Mouse (Mus musculus): ENCODE measurements around the gene Anxa6.

The Anxa6 gene

DNA sequence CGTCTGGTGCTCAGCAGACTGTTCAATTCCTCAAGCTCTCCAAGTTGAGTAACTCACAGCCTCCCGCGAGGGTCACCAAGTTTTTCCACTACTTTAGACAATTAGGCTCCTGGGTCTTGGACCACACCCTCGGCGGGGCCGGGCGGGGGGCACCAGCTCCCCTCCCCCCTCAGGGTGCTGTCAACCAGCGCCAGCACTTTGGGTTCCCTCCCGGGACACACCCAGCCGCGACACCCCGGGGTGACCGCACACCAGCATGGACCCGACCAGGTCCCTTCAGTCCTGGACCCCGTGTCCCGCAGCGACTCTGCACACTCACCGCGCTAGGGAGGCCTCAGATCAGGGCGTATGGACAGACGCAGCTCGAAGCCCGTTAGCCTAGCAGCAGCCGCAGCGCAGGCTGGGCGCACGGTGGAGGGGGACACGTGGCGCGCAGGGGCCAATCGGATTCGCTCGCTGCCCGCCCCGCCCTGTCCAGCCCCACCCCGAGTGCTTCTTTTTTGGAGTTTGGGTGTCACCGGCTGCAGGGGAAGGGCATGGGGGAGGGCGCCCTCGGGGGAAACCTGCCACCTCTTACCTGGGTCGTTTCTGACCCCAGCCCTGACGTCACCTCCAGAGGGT lies at the start of gene Anxa6:
Anxa6 (minus strand) TSS at position 406 of the 621 bp plus-strand sequence.
- DNase-seq: peak; percentile 89 to 92

DNA sequence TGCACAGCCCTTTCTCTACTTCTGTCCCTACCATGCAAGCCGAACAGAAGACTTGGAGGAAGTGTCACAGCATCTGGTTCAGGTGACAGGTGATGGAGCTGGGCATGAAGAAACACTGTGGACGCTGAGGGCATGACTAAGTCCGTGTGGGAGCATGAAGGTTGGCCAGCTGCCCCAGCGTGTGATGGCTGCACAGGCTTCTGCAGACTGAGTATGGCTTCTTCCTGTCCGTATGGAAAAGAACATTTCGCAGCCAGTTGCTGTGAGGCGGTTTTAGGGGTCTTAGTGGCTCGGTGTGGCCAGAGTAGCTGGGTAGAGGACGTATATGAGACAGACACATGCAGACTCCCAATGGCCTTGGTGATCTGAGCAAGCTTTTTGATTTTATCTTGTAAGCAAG lies 48.0 kb upstream of the Anxa6 start:
- no peak for DNase-seq

DNA sequence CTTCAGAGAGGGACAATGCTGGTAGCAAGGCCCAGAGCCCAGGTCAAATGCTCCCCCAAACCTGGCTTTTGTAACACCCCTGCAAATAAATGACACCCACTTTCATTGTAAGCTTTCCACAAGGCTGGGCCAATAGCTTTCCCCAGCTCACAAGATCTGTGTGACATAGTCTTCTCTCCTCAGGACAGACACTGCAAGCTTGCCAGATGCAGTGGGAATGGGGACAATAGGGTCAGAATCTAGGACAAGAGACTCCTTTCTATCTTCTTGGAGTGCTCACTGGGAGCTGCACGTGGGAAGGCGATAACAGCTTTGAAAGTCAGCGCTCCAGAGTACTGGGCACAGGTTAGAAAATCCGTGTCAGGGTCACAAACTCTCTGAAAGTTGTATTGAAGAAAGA lies 45.9 kb upstream of the Anxa6 start:
- no peak for DNase-seq

DNA sequence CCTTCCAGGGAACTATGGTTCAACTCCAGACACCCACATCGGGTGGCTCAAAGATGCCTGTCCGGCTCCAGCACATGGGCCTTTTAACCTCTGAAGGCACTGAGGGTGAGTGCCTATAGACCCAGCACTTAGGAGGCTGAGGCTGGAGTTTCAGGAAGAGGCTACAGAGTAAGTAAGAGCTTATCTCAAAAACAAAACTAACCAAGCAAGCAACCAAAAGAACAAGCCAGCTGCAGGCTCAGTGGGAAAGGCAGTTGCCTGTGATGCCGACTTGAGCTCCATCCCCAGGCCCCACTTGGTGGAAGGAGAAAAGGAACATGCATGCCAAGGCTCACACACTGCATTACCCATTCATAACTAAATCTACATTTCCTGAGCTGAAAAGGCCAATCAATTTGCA lies 45.3 kb upstream of the Anxa6 start:
- no peak for DNase-seq

DNA sequence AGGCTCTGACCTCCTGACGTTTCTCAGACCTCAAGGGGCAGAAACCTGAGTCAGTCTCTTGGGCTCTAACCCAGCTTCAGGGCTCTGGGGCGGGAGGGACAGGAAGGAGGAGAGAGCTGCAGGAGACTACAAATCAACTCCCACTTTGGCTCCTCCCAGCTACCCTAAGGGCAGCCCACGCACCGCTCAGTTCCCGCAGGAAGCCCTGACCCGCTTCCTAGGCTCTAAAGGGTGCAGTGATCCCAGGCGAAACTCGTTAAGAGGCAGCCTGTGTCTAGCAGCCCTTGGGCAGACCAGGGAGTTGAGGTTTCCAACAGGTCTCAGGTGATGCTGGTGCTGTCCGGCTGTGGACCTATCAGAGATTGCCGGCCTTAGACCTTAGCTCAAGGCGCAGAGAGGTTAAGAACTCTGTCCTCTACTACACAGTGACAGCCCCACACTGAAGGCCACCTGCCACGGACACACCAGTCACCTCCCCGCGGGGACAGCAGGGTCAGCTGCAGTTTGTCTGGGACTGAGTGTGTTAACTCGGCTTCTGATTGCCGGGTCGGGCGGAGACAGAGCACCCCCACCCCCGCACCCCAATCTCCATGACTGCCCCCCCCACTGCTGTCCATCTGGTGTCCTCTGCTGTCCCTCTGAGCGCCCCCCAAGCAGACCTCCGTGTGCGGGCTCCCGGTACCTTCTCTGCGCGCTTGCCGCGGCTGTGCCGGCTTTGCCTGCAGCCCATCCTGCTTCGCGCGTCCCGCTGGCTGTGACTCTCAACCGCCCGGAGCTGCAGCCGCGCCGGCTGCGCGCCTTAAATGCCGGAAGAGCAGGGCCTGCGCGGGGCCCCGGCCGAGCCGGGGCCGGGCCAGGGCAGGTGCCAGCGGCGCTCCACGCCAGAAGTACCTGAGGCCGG lies 44.3 kb upstream of the Anxa6 start, which contains the start of gene Ccdc69:
Ccdc69 (minus strand) TSS at position 801 of the 901 bp plus-strand sequence.
- DNase-seq: peak; percentile 64 to 67

DNA sequence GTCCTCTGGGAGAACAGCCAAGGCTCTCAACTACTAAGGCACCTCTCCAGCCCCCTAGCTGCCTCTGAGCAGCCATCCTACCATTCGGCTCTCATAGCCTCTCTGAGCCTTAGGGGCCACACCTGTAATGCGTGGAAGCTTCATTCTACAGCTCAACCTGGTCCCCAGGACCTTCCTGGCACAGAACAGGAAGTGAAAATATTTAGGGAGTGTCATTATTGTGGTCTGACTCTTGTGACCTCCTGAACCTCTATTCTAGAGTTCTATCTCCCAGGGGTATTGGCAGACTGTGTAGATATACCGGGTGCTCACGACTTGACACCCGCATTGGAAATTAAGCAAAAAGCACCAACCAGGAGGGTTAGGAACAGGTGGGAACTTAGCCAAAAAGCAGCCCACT lies 43.0 kb upstream of the Anxa6 start:
- no peak for DNase-seq

DNA sequence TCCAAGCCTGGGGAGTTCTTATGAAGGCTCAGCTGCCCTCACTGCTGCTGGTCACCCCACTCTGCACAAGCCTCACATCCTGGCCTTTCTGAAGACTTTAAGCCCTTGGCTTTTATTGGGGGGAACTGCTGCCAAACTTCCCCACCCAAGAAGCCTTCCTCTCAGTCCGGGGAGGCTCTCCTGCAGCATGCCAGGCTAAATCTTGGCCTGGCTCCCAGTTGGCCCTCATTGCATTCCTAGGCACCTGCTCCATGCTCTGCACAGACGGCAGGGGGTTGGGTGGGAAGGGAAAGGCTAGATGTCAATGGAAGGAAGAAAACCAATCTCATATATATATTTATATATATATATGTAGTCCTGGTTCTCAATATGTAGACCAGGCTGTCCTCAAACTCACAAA lies 42.4 kb upstream of the Anxa6 start:
- DNase-seq: peak; percentile 16 to 46

DNA sequence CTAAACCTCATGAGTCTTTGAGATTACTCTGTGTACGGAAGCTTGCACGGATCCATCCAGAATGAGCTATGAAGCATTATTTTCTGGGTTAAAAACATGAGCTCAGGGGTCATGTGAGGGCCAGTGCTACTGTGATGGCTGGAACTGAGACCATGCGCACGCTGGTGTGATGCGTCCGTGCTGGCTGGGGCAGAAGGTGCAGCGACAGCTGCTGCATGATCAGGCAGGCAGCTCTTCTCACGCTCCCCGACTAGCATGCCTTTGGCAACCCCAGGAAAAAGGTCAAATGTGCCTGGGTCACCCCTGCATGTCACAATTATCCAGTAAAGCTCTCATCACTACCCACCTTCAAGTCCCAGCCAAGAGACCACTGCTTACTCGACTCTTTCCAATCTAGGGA lies 39.9 kb upstream of the Anxa6 start:
- DNase-seq: no peak

DNA sequence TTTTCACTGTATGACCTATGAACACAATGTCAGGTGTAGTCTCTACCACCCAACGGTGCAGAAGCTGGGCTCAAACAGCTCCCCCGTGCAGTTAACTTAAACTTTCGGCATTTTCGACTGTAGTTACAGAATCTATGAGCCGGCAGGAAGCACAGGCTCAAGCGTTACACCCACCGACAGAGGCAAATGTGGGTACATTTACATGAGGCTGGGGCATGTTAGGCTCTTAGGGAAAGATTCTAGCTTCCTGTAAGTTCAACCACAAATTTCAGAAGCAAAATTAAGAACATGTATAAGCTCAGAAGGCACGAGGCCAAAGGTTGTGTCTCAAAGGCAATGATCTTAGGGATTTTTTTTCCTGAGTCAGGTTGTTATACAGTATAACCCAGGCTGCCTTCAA lies 39.2 kb upstream of the Anxa6 start:
- no peak for DNase-seq

DNA sequence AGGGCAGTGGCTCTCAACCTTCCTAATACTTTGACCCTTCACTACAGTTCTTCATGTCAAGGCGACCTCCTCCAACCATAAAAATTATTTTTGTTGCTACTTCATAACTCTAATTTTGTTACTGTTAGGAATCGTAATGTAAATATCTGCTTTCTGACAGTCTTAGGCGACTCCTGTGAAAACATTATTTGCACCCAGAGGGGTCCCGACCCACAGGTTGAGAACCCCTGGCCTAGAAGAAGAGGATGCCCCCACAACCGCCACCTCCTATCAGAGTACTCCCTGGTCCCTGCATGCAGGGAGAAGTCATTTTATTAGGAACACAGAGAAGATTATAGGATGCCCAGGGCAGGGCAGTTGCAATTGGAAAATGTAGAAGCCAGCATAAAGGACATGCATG lies 38.1 kb upstream of the Anxa6 start:
- no peak for DNase-seq

DNA sequence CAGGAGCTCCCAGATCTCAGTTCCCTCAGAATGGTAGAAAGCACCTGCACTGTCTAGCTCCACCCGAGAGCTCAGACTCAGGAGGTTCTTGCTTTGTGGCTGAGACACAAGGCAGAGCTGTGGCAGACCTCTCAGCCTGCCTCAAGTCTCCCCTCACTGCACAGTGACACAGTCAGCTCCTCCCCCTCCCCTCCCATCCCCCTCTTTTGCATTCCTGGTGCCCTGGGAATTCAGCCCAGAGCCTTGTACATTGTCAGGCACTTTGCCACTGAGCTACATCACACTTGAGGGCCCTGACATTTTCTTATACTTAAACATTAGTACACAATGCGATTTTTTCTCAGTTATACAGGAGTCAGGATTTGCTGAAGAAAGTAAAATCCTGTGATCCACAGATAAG lies 35.8 kb upstream of the Anxa6 start:
- DNase-seq: no peak

DNA sequence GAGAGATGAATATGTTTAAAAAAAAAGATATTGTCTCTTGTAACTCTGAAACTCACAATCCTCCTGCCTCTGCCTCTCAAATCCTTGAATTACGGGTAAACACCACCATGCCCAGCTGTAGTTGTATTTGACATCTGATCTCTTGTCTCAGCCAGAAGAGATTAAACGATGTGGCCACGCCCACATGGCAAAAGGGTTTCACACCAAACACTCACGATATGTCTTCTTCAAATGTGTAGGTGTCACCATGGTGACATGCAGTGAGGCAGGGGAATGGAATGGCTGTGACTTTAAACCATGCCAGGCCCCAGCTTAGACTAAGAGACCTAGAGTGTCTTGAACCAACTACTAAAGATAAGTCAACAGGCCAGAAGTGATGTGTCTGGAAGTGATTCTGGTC lies 33.7 kb upstream of the Anxa6 start:
- DNase-seq: no peak

DNA sequence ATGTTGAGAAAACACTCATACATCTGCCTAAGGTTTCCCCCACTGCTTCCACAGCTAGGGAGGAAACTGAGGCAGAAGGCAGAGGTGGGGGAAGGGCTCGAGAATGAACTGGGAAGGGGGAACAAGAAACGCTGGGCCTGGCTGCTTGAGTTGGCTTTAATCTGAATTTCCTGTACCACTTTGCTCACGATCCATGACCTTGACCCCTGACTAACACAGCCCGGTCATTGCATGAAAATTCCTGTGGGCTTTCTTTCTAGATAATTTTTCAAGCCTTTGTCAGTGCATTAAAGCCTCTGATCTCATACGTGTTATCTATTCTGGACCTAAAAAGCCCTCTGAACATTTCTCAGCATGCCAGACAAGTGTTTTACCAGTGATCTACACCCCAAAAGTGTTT lies 29.6 kb upstream of the Anxa6 start:
- no peak for DNase-seq

DNA sequence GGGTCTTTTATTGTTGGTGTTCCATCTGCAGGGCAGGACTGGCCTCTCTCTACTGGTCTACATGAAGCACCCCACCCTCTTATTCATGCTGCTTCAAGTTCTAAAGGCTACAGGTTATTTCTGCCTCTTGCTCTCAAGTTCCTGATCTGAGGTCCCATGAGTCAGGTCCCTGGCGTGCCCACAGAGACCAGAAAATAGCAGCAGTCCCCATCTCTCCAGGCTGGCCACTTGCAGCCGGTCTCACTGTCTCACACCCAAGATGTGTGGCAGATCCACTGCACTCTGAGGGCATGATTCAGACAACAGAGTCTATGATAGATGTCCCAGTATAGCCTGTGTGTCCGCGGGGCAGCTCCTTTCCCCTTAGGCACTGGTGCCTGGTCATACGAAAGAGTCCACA lies 27.6 kb upstream of the Anxa6 start:
- DNase-seq: no peak

DNA sequence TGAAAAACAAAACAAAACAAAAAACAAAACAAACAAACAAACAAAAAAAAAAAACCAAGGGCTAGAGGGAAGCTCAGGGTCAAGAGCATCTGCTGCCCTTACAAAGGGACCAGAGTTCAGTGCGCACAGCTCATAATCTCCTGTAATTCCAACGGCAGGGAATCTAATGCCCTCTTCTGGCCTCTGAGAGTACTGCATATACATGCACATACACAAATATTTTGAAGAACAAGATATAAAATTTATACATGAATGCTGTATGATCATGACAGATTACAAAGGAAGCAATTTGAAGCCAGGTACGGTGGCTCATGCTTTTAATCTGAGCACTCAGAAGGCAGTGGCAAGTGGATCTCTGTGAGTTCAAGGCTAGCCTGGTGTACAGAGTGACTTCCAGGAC lies 24.3 kb upstream of the Anxa6 start:
- DNase-seq: no peak

DNA sequence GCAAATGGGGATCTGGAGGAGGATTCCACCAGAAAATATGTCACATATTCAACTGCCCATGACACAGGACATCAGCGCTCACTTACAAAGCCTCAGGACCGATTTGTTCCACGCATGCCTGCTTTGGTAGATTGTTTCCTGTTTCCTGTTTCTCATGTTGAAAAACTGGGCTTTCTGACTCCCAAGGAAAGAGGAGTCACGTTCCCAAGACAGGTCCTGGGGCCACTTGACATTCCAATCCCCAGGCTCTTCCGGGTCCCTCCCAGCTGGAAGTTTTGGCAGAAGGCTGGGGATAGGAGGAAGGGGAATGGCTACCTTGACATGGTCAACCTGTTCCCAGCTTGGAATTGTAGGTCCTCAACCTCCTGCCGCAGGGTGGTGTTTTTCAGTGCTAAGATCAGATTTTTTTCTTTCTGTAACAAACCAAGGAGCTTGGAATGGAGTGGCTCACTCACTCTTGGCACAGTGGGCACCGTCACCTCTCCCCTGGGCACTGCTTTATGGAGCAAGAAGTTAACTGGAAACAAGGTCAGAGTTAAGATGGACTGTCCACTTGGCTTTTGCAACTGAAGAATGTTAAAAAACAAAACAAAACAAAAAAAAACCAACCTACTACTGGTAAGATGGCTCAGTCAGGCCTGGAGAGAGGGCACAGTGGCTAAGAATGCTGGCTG lies 17.7 kb upstream of the Anxa6 start:
- DNase-seq: peak in 1 of 2 experiments; percentile 38

DNA sequence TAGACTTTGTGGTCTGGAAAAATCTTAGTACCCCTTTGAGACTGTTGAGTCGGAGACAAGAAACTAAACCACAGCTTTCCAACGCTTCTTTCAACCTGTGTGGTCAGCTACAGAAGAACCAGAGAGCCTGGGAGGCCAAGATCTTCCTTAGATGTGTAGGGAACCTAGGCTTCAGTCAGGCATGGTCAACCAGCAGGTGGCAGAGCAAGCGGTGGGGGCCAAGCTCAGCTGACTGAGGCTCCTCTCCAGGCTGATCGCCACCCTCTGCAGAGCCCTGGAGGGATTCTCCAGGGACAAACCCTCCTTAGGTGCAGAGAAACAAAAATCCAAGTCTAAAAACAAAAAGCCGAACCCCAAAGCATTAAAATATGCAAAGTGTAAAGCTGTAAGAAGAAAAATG lies 13.4 kb upstream of the Anxa6 start:
- peak; percentile 59 to 71 for DNase-seq

DNA sequence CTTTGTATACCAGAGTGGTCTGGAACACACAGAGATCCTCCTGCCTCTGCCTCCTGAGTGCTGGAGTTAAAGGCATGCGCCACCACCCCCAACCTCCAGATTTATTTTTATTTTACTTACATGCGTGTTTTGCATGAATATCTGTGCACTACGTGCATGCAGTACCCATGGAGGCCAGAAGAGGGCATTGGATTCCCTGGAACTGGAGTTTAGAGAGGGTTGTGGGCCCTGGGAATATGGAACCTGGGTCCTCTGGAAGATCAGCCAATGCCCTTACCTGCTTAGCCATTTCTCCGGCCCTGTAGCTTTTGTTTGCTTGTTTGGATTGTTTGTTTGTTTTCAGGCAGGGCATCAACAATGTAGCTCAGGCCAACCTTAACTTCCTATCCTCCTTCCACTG lies 8.1 kb upstream of the Anxa6 start:
- DNase-seq: peak in 1 of 2 experiments; percentile 37

DNA sequence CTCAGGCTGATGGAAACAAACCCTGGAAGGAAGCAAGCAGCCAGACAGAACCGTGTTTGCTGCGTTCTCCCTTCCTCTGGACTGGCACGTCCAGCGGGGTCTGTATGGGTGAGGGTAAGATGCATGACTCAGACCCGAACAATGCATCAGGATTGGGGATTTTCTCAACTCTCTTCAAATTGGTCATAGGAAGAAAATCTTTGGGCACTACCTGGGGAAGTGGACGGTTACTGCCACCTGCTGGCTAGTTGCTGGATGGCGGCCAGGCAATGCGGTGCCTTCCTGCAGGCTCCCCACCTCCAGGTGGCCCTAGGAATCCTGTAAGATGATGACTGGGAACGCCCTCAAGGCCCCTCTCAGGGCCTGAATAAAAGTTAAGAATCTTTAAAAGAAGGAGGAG lies 6.3 kb upstream of the Anxa6 start:
- peak; percentile 81 to 87 for DNase-seq

DNA sequence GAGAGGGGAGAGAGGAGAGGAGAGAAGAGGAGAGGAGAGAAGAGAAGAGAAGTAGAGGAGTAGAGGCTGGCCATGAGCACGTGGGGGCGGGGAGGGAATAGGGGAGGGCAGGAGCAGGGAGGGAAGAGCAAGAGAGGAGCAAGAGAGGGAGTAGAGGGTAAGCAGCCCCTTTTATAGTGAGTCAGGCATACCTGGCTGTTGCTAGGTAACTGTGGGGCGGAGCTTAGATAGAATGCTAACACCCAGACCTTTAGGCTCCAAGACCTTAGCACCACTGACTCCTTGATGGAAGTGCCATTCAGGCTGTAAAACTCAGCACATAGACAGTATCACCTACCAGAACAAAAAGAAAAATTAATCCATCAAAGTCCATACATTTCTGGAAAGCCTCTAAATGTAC lies 3.4 kb upstream of the Anxa6 start:
- no peak for DNase-seq

DNA sequence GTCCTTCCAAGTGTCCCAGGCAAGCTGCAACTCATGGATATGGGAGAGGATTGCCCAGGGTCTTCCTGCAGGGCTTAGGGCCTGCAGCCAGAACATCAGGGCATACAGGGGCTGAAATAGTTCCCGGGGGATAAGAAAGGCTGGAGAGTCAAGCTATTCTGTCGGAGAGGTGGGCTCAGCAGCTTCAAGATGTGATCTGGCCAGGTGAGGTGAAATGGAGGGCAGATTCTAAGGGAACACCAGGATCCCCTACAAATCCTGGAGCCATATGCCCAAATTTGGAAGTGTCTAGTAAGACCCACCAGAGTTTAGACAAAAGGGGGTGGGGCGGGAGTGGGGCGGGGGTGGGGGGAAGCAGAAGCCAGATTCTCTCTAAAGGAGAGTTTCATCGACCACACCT lies 959 bp downstream of the Anxa6 start:
- DNase-seq: no peak

DNA sequence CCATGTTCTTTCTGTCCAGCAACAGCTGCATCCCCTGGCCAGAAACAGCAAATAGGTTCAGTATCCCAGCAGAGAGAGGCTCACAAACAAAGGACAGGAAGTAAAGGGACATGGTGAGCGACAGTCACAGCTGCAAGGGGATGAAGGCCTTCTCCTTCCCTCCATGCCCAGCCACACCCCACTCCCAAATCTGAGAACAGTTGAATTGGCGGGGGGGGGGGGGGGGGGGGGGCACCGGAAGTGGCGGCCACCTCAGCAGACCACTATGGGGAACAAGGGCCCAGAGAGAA lies 1.3 kb downstream of the Anxa6 start:
- DNase-seq: peak in 1 of 2 experiments; percentile 28

DNA sequence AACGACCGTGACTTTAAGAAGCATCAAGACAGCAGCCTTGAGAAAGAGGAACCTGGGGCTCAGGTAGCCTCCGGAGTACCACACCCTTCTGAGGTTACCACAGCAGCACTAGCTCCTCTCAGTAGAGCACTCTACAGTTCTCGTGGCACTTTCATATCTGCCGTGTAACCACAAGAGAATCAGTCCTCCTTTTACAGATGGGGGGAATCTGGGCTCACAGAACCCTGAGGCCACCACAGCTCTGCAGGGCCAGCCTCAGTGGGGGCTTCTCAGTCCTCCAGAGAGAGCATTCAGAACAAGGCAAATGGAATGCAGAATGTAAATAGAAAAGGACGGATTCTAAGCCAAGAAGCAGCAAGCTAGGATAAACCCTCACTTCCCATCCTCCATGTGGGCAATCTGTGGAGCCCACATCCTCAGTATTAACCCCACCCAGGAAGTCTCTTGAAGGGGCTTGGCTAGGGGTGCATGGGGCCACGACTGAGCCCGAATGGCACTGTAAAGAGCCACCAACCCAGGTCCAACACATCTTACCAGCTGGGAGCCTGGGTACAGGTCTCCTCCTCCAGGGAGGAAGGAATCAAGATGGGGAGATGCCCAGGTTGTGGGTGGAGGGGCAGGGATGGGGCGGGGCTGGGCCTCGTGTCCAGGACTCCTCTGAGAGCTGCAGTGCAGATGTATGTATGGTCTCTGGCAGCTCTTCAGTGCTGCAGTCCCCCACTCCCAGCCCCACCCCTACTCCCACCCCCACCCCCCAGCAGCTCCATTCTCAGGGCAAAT lies 1.8 kb downstream of the Anxa6 start:
- peak; percentile 46 to 60 for DNase-seq

Measured in lung, postnatal 4 days (tissue).